ENCODE assay signal across 10 mouse cellular contexts in the genomic region with DNA sequence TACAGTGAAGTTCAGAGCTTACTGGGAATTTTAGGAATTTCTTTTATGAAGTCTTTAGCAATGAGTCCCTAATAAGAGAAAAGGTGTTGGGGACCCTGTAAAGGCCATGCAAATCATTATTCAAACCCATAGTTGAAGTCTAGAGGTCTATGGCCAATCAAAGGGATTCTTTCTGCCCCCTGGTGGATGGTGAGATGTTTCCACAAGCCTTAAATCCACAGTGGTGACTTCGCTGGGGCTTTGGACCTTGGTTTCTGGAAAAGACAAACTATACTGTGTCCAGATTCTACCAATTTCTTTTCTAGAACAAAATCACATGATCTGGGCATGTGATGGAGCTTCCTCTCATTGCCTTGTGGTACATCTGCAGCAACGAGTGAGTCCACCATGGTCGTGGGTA.
A peak's percentile ranks its signal among the peaks of the same experiment; 100 is the strongest.
DNase-seq lines count a peak whose midpoint lies in the region; ATAC-seq and TF ChIP-seq lines count a peak whose summit lies in the region.
"Had no signal": no experiment of that assay in that cellular context is flagged by ENCODE, and none has a peak within 500 bp of the region (broad histone marks: within the 10 kb centered on the region; RNA-seq: fewer than 3 reads in every experiment).

No protein-coding gene starts in this region.

- no peaks in the 10 kb centered on the region for H3K4me1 ChIP-seq in MEL (ENCODE audit: control insufficient read depth in 1 of 2, insufficient read depth in 2 of 2, low read length in 2 of 2)
- no peaks in the 10 kb centered on the region; the same call in 1 of the 2 replicates for H3K4me1 ChIP-seq in cortical plate, adult 2 months (ENCODE audit: control insufficient read depth, insufficient read depth, low read length)

- no peak for TF ChIP-seq EP300 in MEL (IDR thresholded peaks at IDR 0.05; ENCODE audit: low read depth in 1 of 2, low read length in 2 of 2)

- no peaks in the 10 kb centered on the region for H3K9me3 ChIP-seq in MEL (replicated peaks; ENCODE audit: insufficient read depth, low read length)

- no peaks in the 10 kb centered on the region for H3K27me3 ChIP-seq in MEL (ENCODE audit: control insufficient read depth in 1 of 2, insufficient read depth in 2 of 2, low read length in 2 of 2)

- TF ChIP-seq CTCF in layer of hippocampus, adult 2 months (conservative IDR thresholded peaks at IDR 0.05), result peak; percentile 75
- no peak for TF ChIP-seq CTCF in MEL (IDR thresholded peaks at IDR 0.05 in 2 of 3, conservative IDR thresholded peaks at IDR 0.05 in 1 of 3; ENCODE audit: control insufficient read depth in 1 of 3, insufficient read depth in 1 of 3, low read depth in 2 of 3, low read length in 3 of 3, poor library complexity in 1 of 3, severe bottlenecking in 1 of 3)
- TF ChIP-seq CTCF in cortical plate, adult 2 months (IDR thresholded peaks at IDR 0.05; ENCODE audit: extremely low read depth, insufficient read depth, low read length), result peak; percentile 35; the same call in 1 of the 2 replicates

- no peaks in the 10 kb centered on the region for H3K79me2 ChIP-seq in MEL (ENCODE audit: control insufficient read depth, insufficient read depth, low read length, poor library complexity)

- peak; percentile 48; the same call in 1 of the 2 replicates for ATAC-seq in frontal cortex, adult (ENCODE audit: low TSS enrichment)

- H3K9ac ChIP-seq in MEL (ENCODE audit: control insufficient read depth, low read depth, low read length, poor library complexity, severe bottlenecking), result no peak overlapping the region

- no peak; the same call in 1 of the 2 replicates for TF ChIP-seq RAD21 in MEL (IDR thresholded peaks at IDR 0.05; ENCODE audit: low read depth, low read length)

- no peaks in the 10 kb centered on the region for H3K36me3 ChIP-seq in MEL (ENCODE audit: control insufficient read depth in 1 of 2, insufficient read depth in 2 of 2, low read length in 2 of 2)

- no peak for TF ChIP-seq POLR2A in MEL (IDR thresholded peaks at IDR 0.05; ENCODE audit: control insufficient read depth in 1 of 2, insufficient read depth in 1 of 2, low read depth in 1 of 2, low read length in 2 of 2, poor library complexity in 1 of 2)
- no peak for TF ChIP-seq POLR2A in cortical plate, adult 2 months (IDR thresholded peaks at IDR 0.05; ENCODE audit: extremely low read depth, insufficient read depth, low read length)

- DNase-seq in frontal cortex, postnatal 36 days (ENCODE audit: low spot score in 2 of 2), result no peak
- DNase-seq in layer of hippocampus, adult 2 months (ENCODE audit: low spot score in 2 of 2), result no peak
- no peak for DNase-seq in layer of hippocampus, adult 9-10 months (ENCODE audit: low spot score)
- peak; percentile 1 for DNase-seq in MEL (ENCODE audit: low read depth, low spot score)
- no peak for DNase-seq in spleen, postnatal 4 days (ENCODE audit: low spot score in 2 of 2)
- DNase-seq: gastrocnemius, postnatal 14 days; kidney, adult 9 months; layer of hippocampus, postnatal 36 days had no signal

- no peak overlapping the region for H3K4me3 ChIP-seq in layer of hippocampus, adult 2 months
- H3K4me3 ChIP-seq in MEL (ENCODE audit: control insufficient read depth in 1 of 2, insufficient read depth in 1 of 2, low read depth in 2 of 2, low read length in 2 of 2), result no peak overlapping the region
- H3K4me3 ChIP-seq in cortical plate, adult 2 months (ENCODE audit: insufficient read depth, low read length), result no peak overlapping the region

- no peak overlapping the region for H3K27ac ChIP-seq in layer of hippocampus, adult 2 months
- H3K27ac ChIP-seq in MEL (ENCODE audit: control insufficient read depth, low read depth, low read length), result no peak overlapping the region
- no peak overlapping the region for H3K27ac ChIP-seq in cortical plate, adult 2 months (ENCODE audit: insufficient read depth, low read length)

TF ChIP-seq in MEL, 35 proteins besides CTCF, POLR2A, EP300 and RAD21:
- TF ChIP-seq SMC3 (IDR thresholded peaks at IDR 0.05; ENCODE audit: low read depth, low read length), result 0 out of 2 replicates have a peak, but pooled peaks have one; percentile 20
- TF ChIP-seq ETS1 (IDR thresholded peaks at IDR 0.05; ENCODE audit: low read depth, low read length), result no peak

Comparison
In these comparisons a context has a peak if more than half of its experiments do, and no peak if none do; other contexts are left out.
1. CTCF ChIP-seq: peak in layer of hippocampus, adult 2 months (single experiment) and cortical plate, adult 2 months (single experiment); none in MEL (0 of 3).